Mouse (Mus musculus): Measurements from ENCODE around the gene Bag2. TPM values are rescaled to one million over a fixed set of nuclear protein-coding genes. Genes with fewer than 3 reads are reported as not detected.
A peak's percentile ranks its signal among the peaks of the same experiment; 100 is the strongest.

Bag2 gene
- polyA plus RNA-seq, 1 experiment from 2014 or later: 68.5 TPM

GRCm38 (mm10) chr1:33719733-33720225, 37.8 kb downstream of the Bag2 start, which contains the start of gene Rab23:
Rab23 (plus strand) TSS chr1:33719887.
- 0% methylated on average over 35 of the region's 54 CpGs for WGBS
- peak; percentile 97 for ATAC-seq (ENCODE audit: low read depth)

DNA sequence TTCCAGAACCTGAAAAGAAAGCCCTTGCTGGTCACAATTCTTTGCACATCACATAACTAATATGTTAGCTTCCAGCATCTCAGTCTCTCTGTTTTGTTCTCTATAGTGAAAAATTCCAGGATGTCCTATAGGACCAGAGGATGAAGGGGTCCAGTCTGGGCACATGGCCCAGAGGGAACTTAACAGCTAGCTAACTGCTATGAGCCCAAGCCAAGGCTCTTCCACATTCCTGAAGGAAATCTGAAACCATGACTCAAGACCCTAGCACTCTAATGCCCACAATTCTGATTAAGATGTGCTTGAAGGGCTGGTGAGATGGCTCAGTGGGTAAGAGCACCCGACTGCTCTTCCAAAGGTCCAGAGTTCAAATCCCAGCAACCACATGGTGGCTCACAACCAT, 40.0 kb downstream of the Bag2 start:
- H3K4me2 ChIP-seq (ENCODE audit: low read depth, low read length): no peak overlapping the region
- no peak for DNase-seq (ENCODE audit: low spot score)
- H3K36me3 ChIP-seq (ENCODE audit: control insufficient read depth, insufficient read depth, low read length): peaks cover 8% of the 10 kb centered on the region
- no peak overlapping the region for H3K9ac ChIP-seq (ENCODE audit: low read depth, low read length)
- WGBS: 80% methylated on average over 1 of the region's 1 CpGs
- no peak overlapping the region for H3K4me3 ChIP-seq (ENCODE audit: low read depth, low read length)
- ATAC-seq (ENCODE audit: low read depth): no peak
- no peak overlapping the region for H3K27ac ChIP-seq (replicated peaks; ENCODE audit: low read depth, low read length)
- no peaks in the 10 kb centered on the region for H3K27me3 ChIP-seq (replicated peaks; ENCODE audit: control insufficient read depth, insufficient read depth, low read length)
- H3K4me1 ChIP-seq (ENCODE audit: control insufficient read depth, insufficient read depth, low read length): peaks cover 8% of the 10 kb centered on the region
- no peaks in the 10 kb centered on the region for H3K9me3 ChIP-seq (ENCODE audit: control insufficient read depth, low read length)

More at GRCm38 (mm10) chr1:33719733-33720225, 37.8 kb downstream of the Bag2 start, which contains the start of gene Rab23:
- peak within 1 kb of the TSS; percentile 89 for H3K27ac ChIP-seq (replicated peaks; ENCODE audit: low read depth, low read length)
- H3K4me1 ChIP-seq (ENCODE audit: control insufficient read depth, insufficient read depth, low read length): peaks cover 8% of the 10 kb centered on the region
- H3K9ac ChIP-seq (ENCODE audit: low read depth, low read length): peak within 1 kb of the TSS; percentile 87
- no peaks in the 10 kb centered on the region for H3K27me3 ChIP-seq (replicated peaks; ENCODE audit: control insufficient read depth, insufficient read depth, low read length)
- H3K4me2 ChIP-seq (ENCODE audit: low read depth, low read length): peak within 1 kb of the TSS; percentile 54
- no peaks in the 10 kb centered on the region for H3K9me3 ChIP-seq (ENCODE audit: control insufficient read depth, low read length)
- DNase-seq (ENCODE audit: low spot score): peak; percentile 93
- peaks cover 30% of the 10 kb centered on the region for H3K36me3 ChIP-seq (ENCODE audit: control insufficient read depth, insufficient read depth, low read length)
- peak within 1 kb of the TSS; percentile 76 for H3K4me3 ChIP-seq (ENCODE audit: low read depth, low read length)

DNA sequence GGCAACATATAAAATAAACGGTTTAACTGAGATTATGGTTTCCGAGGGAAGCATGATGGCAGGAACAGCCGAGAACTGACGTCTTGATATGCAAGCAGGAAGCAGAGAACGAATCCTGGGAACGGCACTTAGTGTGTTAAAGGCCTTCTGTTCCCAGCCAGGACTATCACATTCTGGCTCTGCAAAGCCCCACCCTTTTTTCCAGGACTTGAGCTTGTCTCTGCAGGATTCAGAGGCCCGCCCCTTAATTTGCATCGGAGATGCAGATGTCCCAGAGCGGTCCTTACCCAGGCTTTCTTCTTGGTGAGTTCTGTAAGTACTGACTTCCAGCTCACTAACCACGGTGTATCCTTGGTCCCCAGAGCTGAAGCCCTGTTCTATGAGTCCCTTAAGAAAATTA, 42.8 kb downstream of the Bag2 start:
- no peaks in the 10 kb centered on the region for H3K4me1 ChIP-seq (ENCODE audit: control insufficient read depth, insufficient read depth, low read length)
- ATAC-seq (ENCODE audit: low read depth) (0 out of 2 replicates have a peak, but pooled peaks have one; percentile 23), DNase-seq (ENCODE audit: low spot score) (peak; percentile 83)
- H3K4me2 ChIP-seq (ENCODE audit: low read depth, low read length): peak overlapping the region; percentile 26; the same call in 1 of the 2 replicates
- H3K36me3 ChIP-seq (ENCODE audit: control insufficient read depth, insufficient read depth, low read length): no peaks in the 10 kb centered on the region
- no peaks in the 10 kb centered on the region for H3K9me3 ChIP-seq (ENCODE audit: control insufficient read depth, low read length)
- no peaks in the 10 kb centered on the region for H3K27me3 ChIP-seq (replicated peaks; ENCODE audit: control insufficient read depth, insufficient read depth, low read length)
- WGBS: 7% methylated on average over 10 of the region's 10 CpGs
- no peak overlapping the region for H3K9ac ChIP-seq (ENCODE audit: low read depth, low read length)
- H3K4me3 ChIP-seq (ENCODE audit: low read depth, low read length): no peak overlapping the region
- H3K27ac ChIP-seq (replicated peaks; ENCODE audit: low read depth, low read length): no peak overlapping the region

DNA sequence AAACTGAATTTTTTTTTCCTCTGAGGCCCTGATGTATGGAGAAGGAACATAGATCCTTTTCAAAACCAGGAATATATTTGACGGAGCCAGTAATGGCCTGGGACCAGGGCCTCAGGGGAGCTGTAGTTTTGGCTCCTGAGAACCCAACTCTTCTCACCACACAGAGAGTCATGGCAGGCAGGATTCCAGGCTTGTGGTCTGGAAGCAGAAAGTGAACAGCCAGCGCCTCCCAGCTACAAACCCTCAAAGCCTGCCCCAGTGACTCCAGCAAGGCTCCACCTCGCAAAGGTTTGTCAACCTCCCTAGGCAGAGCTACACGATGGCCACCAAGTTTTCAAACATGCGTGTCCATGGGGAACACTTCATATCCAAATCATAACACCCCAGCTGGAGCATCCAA, 45.6 kb downstream of the Bag2 start:
- ATAC-seq (ENCODE audit: low read depth): no peak
- H3K9me3 ChIP-seq (ENCODE audit: control insufficient read depth, low read length): no peaks in the 10 kb centered on the region
- H3K36me3 ChIP-seq (ENCODE audit: control insufficient read depth, insufficient read depth, low read length): no peaks in the 10 kb centered on the region
- 86% methylated on average over 5 of the region's 5 CpGs for WGBS
- no peak overlapping the region for H3K4me3 ChIP-seq (ENCODE audit: low read depth, low read length)
- H3K9ac ChIP-seq (ENCODE audit: low read depth, low read length): no peak overlapping the region
- H3K27me3 ChIP-seq (replicated peaks; ENCODE audit: control insufficient read depth, insufficient read depth, low read length): no peaks in the 10 kb centered on the region
- H3K4me2 ChIP-seq (ENCODE audit: low read depth, low read length): no peak overlapping the region
- DNase-seq (ENCODE audit: low spot score): peak; percentile 7
- no peaks in the 10 kb centered on the region for H3K4me1 ChIP-seq (ENCODE audit: control insufficient read depth, insufficient read depth, low read length)
- no peak overlapping the region for H3K27ac ChIP-seq (replicated peaks; ENCODE audit: low read depth, low read length)

DNA sequence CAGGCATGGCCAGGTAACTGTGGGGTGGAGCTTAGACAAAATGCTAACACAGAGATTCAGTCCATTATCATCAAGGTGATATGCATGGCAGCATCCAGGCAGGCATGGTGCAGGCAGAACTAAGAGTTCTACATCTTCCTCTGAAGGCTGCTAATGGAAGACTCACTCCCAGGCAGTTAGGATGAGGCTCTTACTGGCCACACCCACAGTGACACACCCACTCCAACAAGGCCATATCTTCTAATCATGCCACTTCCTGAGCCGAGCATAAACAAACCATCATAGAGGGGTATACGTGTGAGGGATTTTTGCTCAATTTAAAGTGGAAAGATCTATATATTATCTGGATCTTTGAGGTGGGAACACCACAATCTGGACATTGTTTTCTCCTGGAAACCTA, 48.0 kb downstream of the Bag2 start:
- H3K27me3 ChIP-seq (replicated peaks; ENCODE audit: control insufficient read depth, insufficient read depth, low read length): no peaks in the 10 kb centered on the region
- H3K27ac ChIP-seq (replicated peaks; ENCODE audit: low read depth, low read length): no peak overlapping the region
- WGBS: 80% methylated on average over 2 of the region's 2 CpGs
- no peak overlapping the region for H3K9ac ChIP-seq (ENCODE audit: low read depth, low read length)
- no peaks in the 10 kb centered on the region for H3K9me3 ChIP-seq (ENCODE audit: control insufficient read depth, low read length)
- DNase-seq (ENCODE audit: low spot score): no peak
- ATAC-seq (ENCODE audit: low read depth): no peak
- no peak overlapping the region for H3K4me3 ChIP-seq (ENCODE audit: low read depth, low read length)
- H3K4me2 ChIP-seq (ENCODE audit: low read depth, low read length): no peak overlapping the region
- H3K36me3 ChIP-seq (ENCODE audit: control insufficient read depth, insufficient read depth, low read length): no peaks in the 10 kb centered on the region
- no peaks in the 10 kb centered on the region for H3K4me1 ChIP-seq (ENCODE audit: control insufficient read depth, insufficient read depth, low read length)

DNA sequence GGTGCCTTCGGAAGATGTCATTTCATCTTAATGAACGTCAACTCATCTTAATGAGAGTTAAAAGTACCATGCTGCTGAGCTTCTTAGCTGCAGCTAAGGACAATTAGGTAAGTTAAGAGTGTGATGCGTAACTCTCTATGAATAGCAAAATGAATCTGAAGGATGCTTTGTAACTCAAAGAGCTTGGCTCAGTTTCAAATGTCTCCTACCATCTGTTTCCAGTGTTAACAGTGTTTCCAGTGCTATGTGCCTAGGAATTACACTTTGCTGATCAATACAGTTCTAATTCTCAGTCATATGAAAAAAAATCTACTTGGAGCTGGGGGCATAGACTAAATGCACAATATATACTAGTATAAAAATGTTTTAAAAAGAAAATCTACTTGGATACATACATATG, 56.4 kb downstream of the Bag2 start:
- H3K27ac ChIP-seq (replicated peaks; ENCODE audit: low read depth, low read length): no peak overlapping the region
- no peak for DNase-seq (ENCODE audit: low spot score)
- no peaks in the 10 kb centered on the region for H3K9me3 ChIP-seq (ENCODE audit: control insufficient read depth, low read length)
- no peaks in the 10 kb centered on the region for H3K4me1 ChIP-seq (ENCODE audit: control insufficient read depth, insufficient read depth, low read length)
- no peaks in the 10 kb centered on the region for H3K36me3 ChIP-seq (ENCODE audit: control insufficient read depth, insufficient read depth, low read length)
- 84% methylated on average over 3 of the region's 3 CpGs for WGBS
- H3K27me3 ChIP-seq (replicated peaks; ENCODE audit: control insufficient read depth, insufficient read depth, low read length): no peaks in the 10 kb centered on the region
- ATAC-seq (ENCODE audit: low read depth): no peak
- H3K4me3 ChIP-seq (ENCODE audit: low read depth, low read length): no peak overlapping the region
- H3K9ac ChIP-seq (ENCODE audit: low read depth, low read length): no peak overlapping the region
- no peak overlapping the region for H3K4me2 ChIP-seq (ENCODE audit: low read depth, low read length)

GRCm38 (mm10) chr1:33696016-33696415, 61.6 kb downstream of the Bag2 start:
- no peaks in the 10 kb centered on the region for H3K9me3 ChIP-seq (ENCODE audit: control insufficient read depth, low read length)
- WGBS: 85% methylated on average over 2 of the region's 2 CpGs
- DNase-seq (ENCODE audit: low spot score): no peak

More at GRCm38 (mm10) chr1:33696016-33696415, 61.6 kb downstream of the Bag2 start:
- H3K9ac ChIP-seq (ENCODE audit: low read depth, low read length): no peak overlapping the region
- H3K27ac ChIP-seq (replicated peaks; ENCODE audit: low read depth, low read length): no peak overlapping the region
- H3K4me1 ChIP-seq (ENCODE audit: control insufficient read depth, insufficient read depth, low read length): no peaks in the 10 kb centered on the region
- H3K4me3 ChIP-seq (ENCODE audit: low read depth, low read length): no peak overlapping the region
- H3K36me3 ChIP-seq (ENCODE audit: control insufficient read depth, insufficient read depth, low read length): no peaks in the 10 kb centered on the region
- no peak for ATAC-seq (ENCODE audit: low read depth)
- no peak overlapping the region for H3K4me2 ChIP-seq (ENCODE audit: low read depth, low read length)
- no peaks in the 10 kb centered on the region for H3K27me3 ChIP-seq (replicated peaks; ENCODE audit: control insufficient read depth, insufficient read depth, low read length)

Other genes with a start within 250 kb of the Bag2 start
- gene Prim2, start 88.0 kb downstream of the Bag2 start, polyA plus RNA-seq (2014; fragmentation: Nextera tagmentation; extraction: Ambion mirVana): 26.6 and 31.2 TPM in 2 replicates
- 21.3 and 24.5 TPM in 2 replicates for gene Rab23, start 37.9 kb downstream of the Bag2 start, polyA plus RNA-seq (2014; fragmentation: Nextera tagmentation; extraction: Ambion mirVana)
- 29.7 and 31.3 TPM in 2 replicates for gene Zfp451, start 56.8 kb upstream of the Bag2 start, polyA plus RNA-seq (2014; fragmentation: Nextera tagmentation; extraction: Ambion mirVana)
- gene Bend6, start 150.0 kb upstream of the Bag2 start, polyA plus RNA-seq (2014; fragmentation: Nextera tagmentation; extraction: Ambion mirVana): 2.0 and 2.4 TPM in 2 replicates
- gene Dst, start 150.4 kb upstream of the Bag2 start, polyA plus RNA-seq (2014; fragmentation: Nextera tagmentation; extraction: Ambion mirVana): 37.5 and 39.5 TPM in 2 replicates